Mouse (Mus musculus) neural tube, embryonic 14.5 days (tissue): ENCODE measurements around the gene Rgs8. TPM values are rescaled to one million over a fixed set of nuclear protein-coding genes. Genes with fewer than 3 reads are reported as not detected.

Experiments
- ATAC-seq: fragments of 200-750 bp; cut with Nextera tagmentation; 2 replicates; pipeline ENCODE4 v1.8.0; 2017; ENCODE audit warnings: low read depth, mild to moderate bottlenecking, moderate TSS enrichment, moderate library complexity
- H3K27ac ChIP-seq: fragments of 300-500 bp; sonication (generic); 2 replicates; pipeline ENCODE4 v1.5.1; 2014; ENCODE audit warnings: low read depth, mild to moderate bottlenecking, control low read depth, low read length, moderate library complexity, mixed read lengths
- H3K27me3 ChIP-seq: fragments of 300-500 bp; sonication (generic); 2 replicates; pipeline ENCODE4 v1.6.1; 2014; ENCODE audit warnings: low read length; ENCODE audit not compliant: control insufficient read depth, insufficient read depth
- H3K36me3 ChIP-seq: fragments of 300-500 bp; sonication (generic); 2 replicates; pipeline ENCODE4 v1.6.1; 2014; ENCODE audit warnings: low read length, mixed read lengths; ENCODE audit not compliant: control insufficient read depth, insufficient read depth
- H3K4me1 ChIP-seq: fragments of 300-500 bp; sonication (generic); 2 replicates; pipeline ENCODE4 v1.6.1; 2014; ENCODE audit warnings: low read length; ENCODE audit not compliant: control insufficient read depth, insufficient read depth
- H3K4me2 ChIP-seq: fragments of 300-500 bp; sonication (generic); 2 replicates; pipeline ENCODE4 v1.6.1; 2014; ENCODE audit warnings: mild to moderate bottlenecking, low read depth, low read length, control low read depth
- H3K4me3 ChIP-seq: fragments of 300-500 bp; sonication (generic); 2 replicates; pipeline ENCODE4 v1.5.1; 2014; ENCODE audit warnings: low read depth, low read length, control low read depth, mixed read lengths
- H3K9ac ChIP-seq: fragments of 300-500 bp; sonication (generic); replicated peaks from 2 replicates; pipeline ENCODE4 v1.6.1; 2014; ENCODE audit warnings: low read depth, mild to moderate bottlenecking, control low read depth, low read length, mixed read lengths
- H3K9me3 ChIP-seq: fragments of 300-500 bp; sonication (generic); 2 replicates; pipeline ENCODE4 v1.6.1; 2016; ENCODE audit warnings: low read length; ENCODE audit not compliant: control insufficient read depth
- WGBS: fragments of 180-500 bp; shearing (Covaris S2); extraction: QIAGEN DNeasy Blood & Tissue Kit; methylation state at CpG from one replicate; pipeline ENCODE4 v1.1.7; 2014; 5-methylcytosine and 5-hydroxymethylcytosine counted together
- polyA plus RNA-seq: library from polyadenylated mRNA; unstranded; fragments of >200 nt; fragmentation: Nextera tagmentation; extraction: Ambion mirVana; gene quantifications from 2 replicates; pipeline ENCODE4 v1.2.1, GENCODE M21; 2014

Rgs8 gene
- polyA plus RNA-seq, 1 experiment from 2014 or later, result 12.1 TPM

DNA sequence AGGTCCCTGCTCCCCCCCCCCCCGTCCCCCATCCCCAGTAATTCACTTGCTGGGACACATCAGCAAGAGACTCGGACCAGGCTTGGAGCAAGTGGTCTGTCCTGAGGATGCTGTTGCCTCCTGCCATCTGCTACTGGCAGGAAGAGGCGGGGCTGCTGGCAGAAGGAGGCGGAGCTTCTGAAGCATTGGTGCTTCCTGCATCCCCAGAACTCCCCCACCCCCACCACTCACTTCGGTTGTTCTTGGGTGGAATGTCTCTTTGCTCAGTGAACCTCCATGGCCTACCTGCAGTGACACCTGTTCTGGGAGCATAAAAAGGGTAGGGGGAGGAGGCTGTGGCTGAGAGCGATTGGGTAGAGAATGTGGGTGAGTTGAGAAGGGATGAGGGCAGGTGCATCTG, 27.5 kb downstream of the Rgs8 start:
- Histone ChIP-seq H3K4me2 (no peak overlapping the region), H3K9ac (no peak overlapping the region), H3K27me3 (no peaks in the 10 kb centered on the region), H3K36me3 (no peaks in the 10 kb centered on the region), H3K4me1 (peaks cover 9% of the 10 kb centered on the region; the same call in 1 of the 2 replicates), H3K4me3 (no peak overlapping the region), H3K9me3 (no peaks in the 10 kb centered on the region), H3K27ac (no peak overlapping the region)
- ATAC-seq, result no peak
- WGBS, result 58% methylated on average over 6 of the region's 6 CpGs

DNA sequence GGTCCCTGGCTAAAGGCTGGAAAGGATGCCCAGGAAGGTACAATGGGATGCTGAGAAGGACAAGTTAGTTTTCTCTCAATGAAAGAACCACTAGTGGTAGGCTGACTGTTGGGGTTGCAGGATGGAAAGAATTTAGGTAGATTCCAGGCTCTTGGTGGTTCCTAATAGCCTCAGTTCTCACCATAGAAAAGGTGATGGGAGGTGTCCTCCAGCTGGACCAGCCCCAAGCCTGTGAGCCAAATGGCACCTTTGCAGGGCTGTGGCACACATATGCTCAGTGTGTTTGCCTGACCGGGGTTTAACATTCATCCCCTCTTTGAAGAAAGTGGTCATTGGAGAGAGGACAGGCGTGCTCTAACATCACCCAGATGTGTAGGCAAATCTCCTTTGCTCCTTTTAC, 28.2 kb downstream of the Rgs8 start:
- Histone ChIP-seq H3K4me2 (no peak overlapping the region), H3K9ac (no peak overlapping the region), H3K9me3 (no peaks in the 10 kb centered on the region), H3K4me3 (no peak overlapping the region), H3K27me3 (no peaks in the 10 kb centered on the region), H3K36me3 (no peaks in the 10 kb centered on the region), H3K27ac (no peak overlapping the region), H3K4me1 (peaks cover 9% of the 10 kb centered on the region; the same call in 1 of the 2 replicates)
- WGBS, result 87% methylated on average over 2 of the region's 2 CpGs
- no peak for ATAC-seq

DNA sequence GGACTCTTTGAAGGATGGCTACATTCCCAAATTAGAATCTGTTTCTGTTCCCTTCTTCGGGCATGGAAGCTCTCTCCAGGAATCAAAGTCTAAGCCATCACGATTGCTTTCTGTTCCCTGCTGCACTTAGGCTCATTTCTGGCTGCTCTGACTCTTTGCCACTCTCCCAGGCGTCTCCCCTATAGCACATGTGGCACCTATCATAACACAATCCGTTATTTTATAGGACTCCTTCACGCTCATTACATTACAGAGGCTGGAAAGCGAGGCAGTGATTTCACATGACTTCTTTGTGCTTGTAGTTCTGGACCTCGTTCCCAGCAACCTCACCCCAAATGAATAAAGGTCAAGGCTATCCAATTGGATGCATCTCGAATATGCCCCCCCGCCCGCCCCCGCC, 30.4 kb downstream of the Rgs8 start:
- Histone ChIP-seq H3K9me3 (no peaks in the 10 kb centered on the region), H3K9ac (no peak overlapping the region), H3K27me3 (no peaks in the 10 kb centered on the region), H3K4me1 (peaks cover 9% of the 10 kb centered on the region; the same call in 1 of the 2 replicates), H3K27ac (no peak overlapping the region), H3K36me3 (no peaks in the 10 kb centered on the region), H3K4me3 (no peak overlapping the region), H3K4me2 (no peak overlapping the region)
- WGBS, result 69% methylated on average over 11 of the region's 11 CpGs
- no peak for ATAC-seq

DNA sequence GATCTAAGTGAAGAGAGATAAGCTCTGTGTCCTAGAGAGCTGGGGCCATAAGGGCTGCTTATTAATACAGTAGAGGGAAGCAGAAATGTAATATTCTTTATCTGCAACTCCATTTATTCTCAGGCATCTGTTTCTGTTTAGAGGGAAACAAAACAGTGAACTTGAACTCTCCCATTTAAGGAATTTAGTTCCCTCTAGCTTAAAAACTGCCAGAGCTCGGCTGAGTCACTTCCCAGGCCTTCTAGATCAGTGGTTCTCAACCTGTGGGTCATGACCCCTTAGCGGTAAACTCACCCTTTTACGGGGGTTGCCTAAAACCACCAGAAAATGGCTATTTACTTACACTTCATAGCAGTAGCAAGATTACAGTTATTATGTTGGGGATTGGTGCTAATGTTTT, 32.8 kb downstream of the Rgs8 start:
- 68% methylated on average over 3 of the region's 3 CpGs for WGBS

DNA sequence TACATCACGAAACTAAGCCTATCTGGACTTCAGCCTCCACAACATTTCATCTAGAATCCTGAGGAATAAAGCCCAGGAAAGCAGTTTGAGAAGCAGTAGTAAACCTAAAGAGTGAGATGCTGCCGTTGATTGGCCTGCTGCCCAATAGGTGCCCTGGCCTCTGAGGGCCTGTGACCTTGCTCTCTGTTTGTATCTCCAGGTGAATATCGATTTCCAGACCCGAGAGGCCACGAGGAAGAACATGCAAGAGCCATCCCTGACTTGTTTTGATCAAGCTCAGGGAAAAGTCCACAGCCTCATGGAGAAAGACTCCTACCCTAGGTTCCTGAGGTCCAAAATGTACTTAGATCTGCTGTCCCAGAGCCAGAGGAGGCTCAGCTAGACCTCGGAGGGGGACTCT, 39.7 kb downstream of the Rgs8 start:
- ATAC-seq, result no peak
- no peak overlapping the region for H3K27ac ChIP-seq
- 0 out of 2 replicates have a peak, but pooled peaks cover under 1% of the 10 kb centered on the region for H3K4me1 ChIP-seq
- H3K4me3 ChIP-seq, result no peak overlapping the region
- 0 out of 2 replicates have a peak, but pooled peaks cover 2% of the 10 kb centered on the region for H3K36me3 ChIP-seq
- H3K9me3 ChIP-seq, result no peaks in the 10 kb centered on the region
- WGBS, result 91% methylated on average over 6 of the region's 6 CpGs
- H3K9ac ChIP-seq, result no peak overlapping the region
- no peaks in the 10 kb centered on the region for H3K27me3 ChIP-seq
- no peak overlapping the region for H3K4me2 ChIP-seq

More for the DNA sequence above, 32.8 kb downstream of the Rgs8 start:
- Histone ChIP-seq H3K27ac (no peak overlapping the region), H3K27me3 (no peaks in the 10 kb centered on the region), H3K4me2 (no peak overlapping the region), H3K36me3 (no peaks in the 10 kb centered on the region), H3K9me3 (no peaks in the 10 kb centered on the region), H3K4me3 (no peak overlapping the region), H3K9ac (no peak overlapping the region), H3K4me1 (no peaks in the 10 kb centered on the region)
- ATAC-seq, result no peak

DNA sequence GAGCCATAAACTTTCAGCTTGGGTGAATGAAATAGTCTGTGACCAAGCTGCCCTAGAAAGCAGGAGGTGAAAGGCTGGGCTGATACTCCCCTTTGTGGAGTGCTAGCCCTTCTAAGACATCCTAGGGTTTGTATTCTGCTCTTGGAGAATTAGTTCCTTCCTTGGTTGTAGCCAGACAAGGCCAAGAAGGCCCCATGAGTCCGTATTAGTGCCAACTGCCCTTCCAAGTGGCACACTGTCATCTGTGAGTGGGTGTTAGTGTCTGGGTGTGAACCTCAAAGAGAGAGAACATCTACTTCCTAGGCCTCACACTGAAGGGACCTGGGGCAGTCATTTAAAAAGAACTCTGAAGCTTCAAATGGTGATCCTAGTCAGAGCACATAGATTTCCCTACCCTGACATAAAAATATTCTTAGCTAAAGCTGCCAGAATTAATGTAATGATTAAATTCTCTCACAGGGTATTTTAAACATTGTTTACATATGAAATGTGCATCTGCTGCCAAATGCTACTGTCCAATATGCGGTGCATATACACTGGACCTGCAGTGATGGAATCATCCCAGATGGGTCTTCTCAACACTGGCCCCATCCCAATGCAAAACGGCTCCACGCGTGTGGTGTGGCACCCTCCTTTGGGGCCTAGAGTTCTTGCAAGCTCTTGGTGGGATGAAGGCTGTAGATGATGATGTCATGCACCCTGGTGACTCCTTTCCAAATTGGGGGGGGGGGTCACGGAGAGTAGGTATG, 41.7 kb downstream of the Rgs8 start:
- 0 out of 2 replicates have a peak, but pooled peaks cover 2% of the 10 kb centered on the region for H3K36me3 ChIP-seq
- no peak overlapping the region for H3K4me3 ChIP-seq
- H3K4me2 ChIP-seq, result no peak overlapping the region
- H3K9ac ChIP-seq, result no peak overlapping the region
- no peaks in the 10 kb centered on the region for H3K27me3 ChIP-seq
- WGBS, result 86% methylated on average over 6 of the region's 6 CpGs
- no peaks in the 10 kb centered on the region for H3K9me3 ChIP-seq
- ATAC-seq, result no peak
- 0 out of 2 replicates have a peak, but pooled peaks cover 3% of the 10 kb centered on the region for H3K4me1 ChIP-seq
- no peak overlapping the region for H3K27ac ChIP-seq

DNA sequence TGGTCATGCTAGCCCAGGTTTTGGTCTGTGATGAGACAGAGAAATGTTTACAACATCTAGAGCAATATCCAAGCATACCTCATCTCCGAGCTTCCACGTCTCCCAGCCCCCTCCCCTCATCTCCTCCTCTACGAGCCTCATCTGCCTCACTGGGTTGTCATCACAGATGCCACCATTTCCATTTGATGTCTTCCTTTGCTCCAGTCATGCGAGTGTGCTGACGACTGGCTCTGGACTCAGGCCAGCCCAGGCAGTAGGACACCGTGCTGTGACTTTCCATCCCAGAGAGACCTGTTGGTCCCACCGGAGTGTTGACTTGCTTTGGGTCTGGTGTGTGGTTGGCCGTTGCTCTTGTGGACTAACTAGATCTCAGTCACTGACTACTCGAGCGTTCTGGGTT, 42.6 kb downstream of the Rgs8 start:
- Histone ChIP-seq H3K4me3 (no peak overlapping the region), H3K9ac (no peak overlapping the region), H3K9me3 (no peaks in the 10 kb centered on the region), H3K27me3 (no peaks in the 10 kb centered on the region), H3K4me1 (0 out of 2 replicates have a peak, but pooled peaks cover 3% of the 10 kb centered on the region), H3K36me3 (0 out of 2 replicates have a peak, but pooled peaks cover 2% of the 10 kb centered on the region), H3K4me2 (no peak overlapping the region), H3K27ac (no peak overlapping the region)
- WGBS, result 90% methylated on average over 10 of the region's 10 CpGs
- no peak for ATAC-seq

DNA sequence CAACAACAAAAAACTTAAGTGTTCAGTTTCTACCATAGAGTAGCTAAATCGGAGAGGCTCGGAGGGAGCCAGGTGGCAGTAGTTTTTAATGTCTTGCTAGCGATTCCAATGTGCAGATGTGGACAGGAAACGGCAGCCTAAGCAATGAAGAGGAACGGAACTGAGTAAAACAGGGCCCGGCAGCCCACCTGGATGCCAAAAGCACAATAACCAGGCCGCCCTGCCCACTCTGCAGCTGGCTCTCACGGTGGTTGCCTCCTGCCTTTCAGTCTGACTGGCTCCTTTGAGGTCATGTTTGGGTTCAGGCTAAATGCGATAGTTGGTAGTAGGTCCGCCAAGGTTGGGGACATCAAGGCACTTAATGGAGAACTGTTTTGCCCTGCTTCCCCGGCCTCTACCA, 43.3 kb downstream of the Rgs8 start:
- ATAC-seq, result no peak
- Histone ChIP-seq H3K27me3 (no peaks in the 10 kb centered on the region), H3K9ac (no peak overlapping the region), H3K9me3 (no peaks in the 10 kb centered on the region), H3K4me2 (no peak overlapping the region), H3K36me3 (0 out of 2 replicates have a peak, but pooled peaks cover 2% of the 10 kb centered on the region), H3K4me3 (no peak overlapping the region), H3K27ac (no peak overlapping the region), H3K4me1 (0 out of 2 replicates have a peak, but pooled peaks cover 3% of the 10 kb centered on the region)
- 88% methylated on average over 11 of the region's 11 CpGs for WGBS

DNA sequence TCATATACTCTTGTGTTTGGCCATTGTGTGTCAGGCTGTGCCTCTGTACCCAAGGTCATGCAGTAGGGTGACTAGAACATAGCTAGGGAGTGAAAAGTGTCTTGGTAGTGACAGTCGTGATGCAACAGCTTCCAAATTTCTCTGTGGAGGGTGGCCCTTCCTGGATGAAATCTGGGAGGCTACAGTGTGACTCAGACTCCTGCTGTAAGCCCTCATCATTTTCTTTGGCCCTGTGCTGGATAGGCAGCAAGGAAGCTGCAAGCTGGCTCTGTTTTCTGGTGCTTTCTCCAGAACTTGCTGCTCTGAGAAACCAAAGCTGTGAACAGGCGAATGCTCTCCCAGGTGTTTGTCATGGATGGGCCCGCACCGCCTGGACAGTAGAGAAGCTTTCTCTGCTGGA, 43.7 kb downstream of the Rgs8 start:
- WGBS, result 90% methylated on average over 4 of the region's 4 CpGs
- Histone ChIP-seq H3K4me1 (0 out of 2 replicates have a peak, but pooled peaks cover 3% of the 10 kb centered on the region), H3K4me3 (no peak overlapping the region), H3K4me2 (no peak overlapping the region), H3K36me3 (0 out of 2 replicates have a peak, but pooled peaks cover 2% of the 10 kb centered on the region), H3K9me3 (no peaks in the 10 kb centered on the region), H3K27ac (no peak overlapping the region), H3K9ac (no peak overlapping the region), H3K27me3 (no peaks in the 10 kb centered on the region)
- no peak for ATAC-seq
